Mouse (Mus musculus): Measurements from ENCODE around the gene Sdha.

DNA sequence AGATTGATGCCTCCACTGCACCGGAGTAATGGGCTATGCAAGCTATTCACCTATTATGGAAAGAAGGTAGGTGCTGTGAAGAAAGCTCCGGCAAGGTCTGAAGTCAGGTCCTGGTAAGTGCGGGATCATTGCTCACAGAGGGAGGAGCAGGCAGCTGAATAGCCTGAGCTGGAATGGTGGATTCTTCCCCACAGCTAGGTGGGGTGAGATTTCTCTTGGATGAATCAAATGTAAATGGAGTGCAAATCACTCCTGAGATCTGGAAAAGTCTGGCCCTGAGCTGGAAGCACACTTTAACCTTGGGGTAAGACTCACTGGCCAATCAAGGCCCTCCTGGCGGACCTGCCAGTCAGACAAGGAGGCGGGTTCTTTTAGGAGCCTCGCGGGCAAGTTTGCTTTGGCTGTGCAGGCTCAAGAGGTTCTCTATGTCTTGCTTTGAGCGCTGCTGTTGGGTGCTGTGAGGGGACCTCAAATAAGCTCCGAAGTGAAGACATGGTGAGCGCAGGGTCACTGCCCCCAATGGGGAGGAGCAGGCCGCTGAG, 49.3 kb upstream of the Sdha start, which contains the start of gene Ftl1-ps1:
- TF ChIP-seq SRF (IDR thresholded peaks at IDR 0.05; ENCODE audit: control insufficient read depth, insufficient read length, low read depth), result no peak
- TF ChIP-seq POLR2A (IDR thresholded peaks at IDR 0.05; ENCODE audit: insufficient read length, low read depth), result no peak
